Mouse (Mus musculus): ENCODE results near the gene Ganc. TPM values are rescaled to one million over a fixed set of nuclear protein-coding genes. Genes with fewer than 3 reads are reported as not detected.

Ganc gene
- total RNA-seq, 2 experiments from 2014 or later, result 31.8 to 37.0 TPM

- peak; percentile 30 for DNase-seq
- intact Hi-C loops (cut with DNase I; ENCODE audit: low total_unique reads), result no loop called here
Observed at GRCm38 (mm10) chr2:120444486-120444885, 40.8 kb downstream of the Ganc start.

DNA sequence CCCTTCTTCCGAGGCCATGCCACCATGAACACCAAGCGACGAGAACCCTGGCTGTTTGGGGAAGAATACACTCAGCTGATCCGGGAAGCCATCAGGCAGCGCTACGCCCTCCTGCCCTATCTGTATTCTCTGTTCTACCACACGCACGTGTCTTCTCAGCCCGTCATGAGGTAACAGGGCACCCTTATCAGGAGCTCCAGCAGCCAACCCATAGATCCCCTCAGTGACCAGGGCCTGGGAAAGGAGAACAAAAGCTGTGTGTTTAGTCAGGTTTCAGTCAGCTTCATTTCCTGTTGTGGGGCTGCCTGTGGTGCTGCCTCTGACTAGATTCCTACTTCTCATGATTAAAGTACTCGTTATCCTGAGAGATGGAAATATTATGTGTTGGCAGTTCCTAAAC lies 42.7 kb downstream of the Ganc start:
- intact Hi-C loops (cut with DNase I; ENCODE audit: low total_unique reads), result no loop called here
- no peak for DNase-seq

GRCm38 (mm10) chr2:120447306-120447705 lies 43.6 kb downstream of the Ganc start:
- intact Hi-C loops (cut with DNase I; ENCODE audit: low total_unique reads), result no loop called here
- DNase-seq, result no peak

DNA sequence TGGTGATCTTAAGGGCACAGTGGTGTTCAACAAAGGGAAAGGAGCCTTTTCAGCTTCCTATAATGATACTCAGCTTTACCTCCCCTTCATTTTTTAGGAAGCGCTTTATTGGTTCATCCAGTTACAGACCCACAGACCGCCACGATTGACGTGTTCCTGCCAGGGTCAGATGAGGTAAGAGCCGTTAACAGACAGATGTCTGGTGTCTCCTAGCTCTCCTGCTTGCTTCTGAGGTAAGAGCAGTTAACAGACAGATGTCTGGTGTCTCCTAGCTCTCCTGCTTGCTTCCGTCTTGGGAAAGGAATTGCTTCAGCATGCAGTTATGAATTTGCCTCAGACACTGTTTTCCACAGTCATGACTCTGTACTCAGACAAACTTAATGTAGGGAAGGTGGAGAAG lies 47.0 kb downstream of the Ganc start:
- DNase-seq, result no peak
- intact Hi-C loops (cut with DNase I; ENCODE audit: low total_unique reads), result no loop called here

- intact Hi-C loops (cut with DNase I; ENCODE audit: low total_unique reads), result no loop called here
- no peak for DNase-seq
Observed at GRCm38 (mm10) chr2:120452600-120452999, 48.9 kb downstream of the Ganc start.

- no peak for DNase-seq
- intact Hi-C loops (cut with DNase I; ENCODE audit: low total_unique reads), result no loop called here
Observed at GRCm38 (mm10) chr2:120454987-120455386, 51.3 kb downstream of the Ganc start.

DNA sequence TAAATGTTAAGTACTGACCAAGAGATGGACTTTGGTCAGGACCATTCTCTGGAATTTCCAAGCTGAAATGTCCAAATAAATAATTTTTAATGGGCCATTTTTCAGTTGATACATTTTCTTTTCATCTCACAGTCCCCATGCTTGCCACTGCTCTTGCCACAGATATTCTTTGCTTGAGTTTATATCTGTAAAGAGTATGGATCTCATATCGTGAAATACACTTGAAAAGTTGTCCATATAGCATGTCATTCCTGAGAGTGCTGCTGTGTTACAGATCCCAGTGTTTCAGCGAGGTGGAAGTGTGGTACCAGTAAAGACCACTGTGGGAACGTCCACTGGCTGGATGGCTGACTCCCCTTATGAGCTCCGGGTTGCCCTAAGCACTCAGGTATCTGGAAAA lies 52.0 kb downstream of the Ganc start, which contains the start of gene Capn3:
TSS of gene Capn3 (plus strand) at position 301 of the 400 bp plus-strand sequence.
- intact Hi-C loops (cut with DNase I; ENCODE audit: low total_unique reads), result no loop called here
- no peak for DNase-seq

GRCm38 (mm10) chr2:120460216-120460615 lies 56.5 kb downstream of the Ganc start:
- no peak for DNase-seq
- intact Hi-C loops (cut with DNase I; ENCODE audit: low total_unique reads), result no loop called here

DNA sequence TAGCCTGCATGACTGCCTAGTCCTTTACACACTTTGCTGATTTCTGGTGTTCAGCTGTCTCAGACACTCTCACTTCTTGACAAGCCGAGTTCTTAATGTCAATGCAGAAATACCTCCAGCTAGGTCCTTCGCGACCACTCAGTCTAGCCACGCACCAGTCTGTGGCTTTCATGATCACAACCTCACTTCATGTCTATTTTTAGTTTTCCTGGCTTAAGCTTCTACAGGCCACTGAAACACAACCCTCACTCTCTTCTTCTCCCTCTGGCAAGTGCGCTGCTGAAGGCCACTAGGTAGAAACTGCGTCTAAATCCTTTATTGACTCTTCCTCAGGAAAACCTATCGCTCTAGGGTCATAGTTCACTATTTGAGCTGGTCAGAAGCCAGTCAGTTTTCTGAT lies 59.6 kb downstream of the Ganc start:
- no peak for DNase-seq
- intact Hi-C loops (cut with DNase I; ENCODE audit: low total_unique reads), result no loop called here

DNA sequence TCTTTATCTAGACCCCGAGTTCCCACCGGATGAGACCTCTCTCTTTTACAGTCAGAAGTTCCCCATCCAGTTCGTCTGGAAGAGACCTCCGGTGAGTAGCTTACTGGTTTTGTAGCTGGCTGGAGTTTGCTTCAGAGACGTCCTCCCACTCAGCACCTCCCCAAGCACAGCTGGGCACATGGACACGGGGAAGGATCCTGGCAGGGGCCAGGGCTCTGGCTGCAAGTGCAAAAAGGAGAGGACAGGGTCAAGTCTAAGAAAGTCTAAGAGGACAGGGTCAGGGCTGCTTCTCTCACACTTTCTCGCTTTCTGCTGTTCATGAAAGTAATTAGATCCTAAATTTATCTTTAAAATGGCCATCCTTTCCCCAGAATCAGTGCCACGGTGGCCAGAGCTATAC lies 60.4 kb downstream of the Ganc start:
- peak; percentile 69 for DNase-seq
- intact Hi-C loops (cut with DNase I; ENCODE audit: low total_unique reads), result no loop called here

GRCm38 (mm10) chr2:120464732-120465396 lies 61.2 kb downstream of the Ganc start:
- intact Hi-C loops (cut with DNase I; ENCODE audit: low total_unique reads), result no loop called here
- DNase-seq, result no peak

DNA sequence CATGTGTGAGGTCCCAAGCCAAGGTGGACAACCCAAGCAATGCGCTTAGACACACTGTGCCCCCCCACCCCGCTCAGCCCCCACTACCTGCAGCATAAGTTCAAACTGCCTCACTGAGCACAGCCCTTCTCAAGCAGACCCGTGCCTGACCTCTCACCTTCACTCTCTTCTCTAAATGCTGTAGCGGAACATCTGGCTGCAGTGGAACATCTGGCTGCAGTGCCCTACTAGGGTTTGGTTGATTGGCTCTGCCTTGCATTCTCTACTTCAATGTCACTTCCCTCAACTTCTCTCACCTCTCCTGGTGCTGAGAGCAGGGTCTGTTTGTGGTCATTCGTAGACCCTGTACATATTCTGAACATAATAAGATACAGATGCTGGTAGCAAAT lies 61.7 kb downstream of the Ganc start:
- intact Hi-C loops (cut with DNase I; ENCODE audit: low total_unique reads), result no loop called here
- no peak for DNase-seq

DNA sequence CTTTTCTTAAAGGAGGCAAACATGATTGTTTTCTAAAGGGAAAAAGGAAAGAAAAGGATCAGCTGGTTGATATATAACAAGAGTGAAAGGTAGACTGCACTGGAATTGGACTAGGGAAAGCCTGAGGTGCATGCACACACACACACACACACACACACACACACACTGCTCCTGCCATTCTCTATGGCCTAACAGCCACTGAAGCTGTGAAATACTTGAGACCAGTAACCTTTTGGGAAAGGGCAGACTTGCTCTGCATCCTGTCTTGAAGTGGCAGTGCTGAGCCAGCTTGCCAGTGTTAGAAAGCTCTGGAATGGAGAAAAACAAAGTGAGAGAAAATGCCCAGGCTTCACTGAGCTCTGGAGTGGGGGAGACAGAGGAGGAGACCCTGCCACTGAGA lies 64.3 kb downstream of the Ganc start:
- intact Hi-C loops (cut with DNase I; ENCODE audit: low total_unique reads), result no loop called here
- DNase-seq, result no peak

DNA sequence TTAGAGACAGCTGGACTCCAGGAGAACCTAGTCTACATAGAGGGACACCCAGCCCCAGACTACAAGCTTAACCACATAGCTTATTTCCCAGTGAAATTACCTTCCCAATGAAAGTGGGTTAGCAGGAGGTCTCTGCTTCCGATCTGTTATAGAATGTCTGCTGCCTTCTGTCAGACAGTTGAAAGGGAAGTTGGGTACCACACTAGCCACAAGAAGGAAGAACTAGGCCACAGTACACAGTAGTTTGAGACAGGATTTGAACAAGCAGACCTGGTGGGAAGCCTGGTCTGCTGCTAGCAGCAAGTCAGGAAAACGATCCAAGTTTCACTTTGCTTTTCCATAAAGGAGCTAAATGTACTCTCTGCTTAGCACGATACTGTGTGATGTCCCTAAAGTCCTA lies 65.5 kb downstream of the Ganc start:
- DNase-seq, result no peak
- intact Hi-C loops (cut with DNase I; ENCODE audit: low total_unique reads), result no loop called here

DNA sequence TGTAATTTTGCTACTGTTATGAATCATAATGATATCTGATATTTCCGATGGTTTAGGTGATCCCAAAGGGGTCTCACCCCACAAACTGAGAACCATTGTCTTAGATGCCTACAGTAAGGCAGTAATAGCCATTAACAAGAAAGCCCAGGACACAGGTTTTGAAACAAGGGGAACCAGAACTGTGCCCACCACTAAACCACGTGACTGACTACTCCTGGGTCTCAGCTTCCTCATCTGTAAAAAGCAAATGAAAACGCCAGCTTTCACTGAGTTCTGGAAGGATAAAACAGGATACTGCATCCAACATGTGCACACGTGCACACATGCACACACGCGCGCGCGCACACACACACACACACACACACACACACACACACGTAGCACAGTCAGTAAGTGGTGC lies 66.0 kb downstream of the Ganc start:
- intact Hi-C loops (cut with DNase I; ENCODE audit: low total_unique reads), result no loop called here
- no peak for DNase-seq

DNA sequence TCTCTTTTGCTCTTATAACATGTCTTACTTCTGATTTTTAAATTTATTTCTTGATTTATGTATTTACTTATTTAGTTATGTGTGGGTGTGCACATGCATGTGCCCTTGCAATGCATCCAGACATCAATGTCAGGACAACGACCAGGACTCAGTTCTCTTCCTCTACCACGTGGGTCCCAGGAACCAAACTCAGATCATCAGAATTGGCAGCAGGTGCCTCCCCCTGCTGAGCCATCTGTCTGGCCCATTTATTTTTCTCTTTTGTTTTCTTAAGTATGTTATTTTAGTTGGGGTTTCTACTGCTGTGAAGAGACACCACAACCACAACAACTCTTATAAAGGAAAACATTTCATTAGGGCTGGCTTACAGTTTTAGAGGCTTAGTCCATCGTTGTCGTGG lies 67.2 kb downstream of the Ganc start:
- no peak for DNase-seq
- intact Hi-C loops (cut with DNase I; ENCODE audit: low total_unique reads), result no loop called here

DNA sequence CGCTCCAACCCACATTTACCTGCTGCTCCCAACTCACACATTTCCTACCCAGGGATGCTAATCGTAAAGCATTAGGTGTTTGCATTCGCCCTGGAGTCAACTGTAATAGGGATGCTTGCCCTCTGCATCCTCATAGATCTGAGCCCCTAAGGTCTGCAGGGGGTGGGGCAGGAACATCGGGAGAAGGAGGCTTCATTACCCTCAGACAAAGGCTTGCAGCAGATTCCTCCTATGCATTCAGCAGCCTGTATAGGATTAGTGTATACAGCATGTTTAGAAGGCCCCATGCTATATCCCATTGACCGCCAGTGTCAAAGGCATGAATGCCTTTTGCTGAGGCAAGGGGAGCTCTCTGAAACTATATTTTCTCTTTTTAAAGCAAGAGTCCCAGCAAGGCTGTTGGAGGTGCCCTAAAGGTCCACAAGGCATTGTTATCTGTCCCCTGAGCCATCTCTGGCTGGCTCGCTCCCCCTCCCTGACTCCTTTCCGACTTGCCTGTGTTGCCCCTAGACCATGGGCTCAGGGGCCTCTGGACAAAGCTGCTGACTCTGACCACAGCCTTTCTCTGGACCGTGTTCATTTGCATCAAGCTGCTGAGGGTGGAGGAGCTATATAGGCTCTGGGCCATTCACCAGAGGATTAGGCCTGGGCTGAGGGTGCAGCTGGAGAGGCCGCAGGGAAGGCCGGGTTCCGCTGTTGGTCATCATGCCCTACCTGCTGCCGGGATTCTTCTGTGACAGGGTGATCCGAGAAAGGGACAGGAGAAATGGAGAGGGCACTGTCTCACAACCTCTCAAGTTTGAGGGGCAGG lies 72.8 kb downstream of the Ganc start:
- no peak for DNase-seq
- intact Hi-C loops (cut with DNase I; ENCODE audit: low total_unique reads), result no loop called here

- intact Hi-C loops (cut with DNase I; ENCODE audit: low total_unique reads), result no loop called here
- peak; percentile 72 for DNase-seq
Observed at GRCm38 (mm10) chr2:120478600-120478999, 74.9 kb downstream of the Ganc start.

DNA sequence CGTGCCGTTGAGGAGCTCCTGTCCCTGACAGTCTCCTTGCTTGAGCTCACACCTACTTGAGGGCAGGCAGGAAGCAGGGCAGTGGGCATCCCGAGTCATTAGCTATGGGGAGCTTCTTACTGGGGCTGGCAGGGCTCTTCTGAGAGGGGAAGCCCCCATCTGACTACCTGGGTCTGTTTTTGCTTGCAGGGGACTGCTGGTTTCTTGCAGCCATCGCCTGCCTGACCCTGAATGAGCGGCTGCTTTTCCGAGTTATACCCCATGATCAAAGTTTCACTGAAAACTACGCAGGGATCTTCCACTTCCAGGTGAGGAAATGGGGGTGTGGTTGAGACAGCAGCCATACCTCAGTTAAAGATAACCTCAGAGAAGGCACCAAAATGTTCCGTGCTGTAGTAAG lies 78.2 kb downstream of the Ganc start:
- intact Hi-C loops (cut with DNase I; ENCODE audit: low total_unique reads), result loop anchor here (10.0 kb wide), 2 partner anchors 183 to 383 kb away; no protein-coding TSS in a partner anchor
- no peak for DNase-seq

DNA sequence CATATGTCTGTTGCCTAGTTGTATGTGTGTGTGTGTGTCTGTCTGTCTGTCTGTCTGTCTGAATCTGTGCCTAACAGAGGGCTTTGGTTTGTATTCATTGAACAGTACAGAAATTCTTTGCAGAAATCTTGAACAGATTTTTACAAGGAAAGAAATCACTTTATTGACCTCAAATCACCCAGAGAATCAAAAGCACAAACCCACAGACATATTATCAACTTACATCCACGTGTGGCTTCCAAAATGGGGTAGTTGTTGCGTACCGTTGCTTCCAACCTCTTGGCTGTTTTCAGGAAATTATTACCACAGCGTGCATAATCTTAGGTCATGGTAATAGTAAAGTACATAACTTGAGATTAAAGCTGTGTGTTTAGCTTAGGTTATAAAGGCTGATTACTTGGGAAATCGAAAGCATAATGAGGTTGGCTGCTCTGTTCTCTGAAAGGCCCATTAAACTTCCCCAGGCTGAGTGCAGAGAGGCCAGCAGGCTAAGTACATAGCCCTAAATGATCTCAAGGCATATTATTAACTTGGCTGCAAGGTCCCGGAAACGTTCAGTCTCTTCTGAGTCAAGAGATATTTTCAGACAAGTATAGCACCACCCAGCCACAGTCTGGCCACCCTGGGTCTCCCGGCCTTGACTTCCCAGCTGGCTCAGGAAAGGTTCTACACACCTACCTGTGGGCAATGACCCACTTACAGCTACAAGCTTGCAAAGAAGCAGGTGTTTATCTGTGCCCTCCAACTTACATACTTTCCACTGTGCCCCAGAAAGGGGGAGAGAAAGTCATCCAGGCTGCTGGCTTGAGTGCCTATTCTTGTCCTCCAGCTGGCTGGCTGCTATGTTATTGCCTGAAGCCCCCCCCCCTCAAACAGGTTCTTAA lies 79.1 kb downstream of the Ganc start:
- no peak for DNase-seq
- intact Hi-C loops (cut with DNase I; ENCODE audit: low total_unique reads), result loop anchor here (10.0 kb wide), 2 partner anchors 182 to 382 kb away; no protein-coding TSS in a partner anchor

Measured in gastrocnemius, postnatal 14 days (tissue).